Mouse (Mus musculus) layer of hippocampus, postnatal 36 days (tissue): ENCODE data around the gene Mb. TPM values are rescaled to one million over a fixed set of nuclear protein-coding genes. Genes with fewer than 3 reads are reported as not detected.

Experiments
- DNase-seq, 2 experiments: peaks; one replicate each; pipeline ENCODE4 v3.0.0; 2022
- total RNA-seq, 2 experiments: library from RNA; stranded (reverse); gene quantifications; 2 replicates each; pipeline ENCODE4 v1.2.3; 2021

The Mb gene
- under 1 TPM in 1 of 2 experiments, not detected in 1; 0.37 TPM for total RNA-seq

DNA sequence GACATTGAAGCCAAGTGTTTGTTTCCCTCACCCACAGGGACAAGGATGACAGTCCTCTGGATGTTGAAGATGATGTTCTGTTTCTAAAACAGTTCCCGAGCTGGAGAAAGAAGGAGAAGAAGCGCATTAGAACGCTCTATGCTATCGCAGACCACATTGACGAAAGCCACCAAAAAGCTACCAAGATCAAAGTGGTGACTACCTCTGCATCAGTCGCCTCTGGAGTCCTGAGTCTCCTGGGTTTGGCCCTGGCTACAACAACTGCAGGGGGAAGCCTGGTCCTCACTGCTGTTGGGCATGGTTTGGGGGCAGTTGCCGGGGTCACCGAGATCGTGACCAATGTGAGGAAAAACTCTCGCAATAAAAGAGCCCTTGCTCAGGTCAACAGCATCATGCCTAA is at the start of gene Mb:
Gene Mb (minus strand): TSS at position 101 of the 400 bp plus-strand sequence.
- no peak for DNase-seq

DNA sequence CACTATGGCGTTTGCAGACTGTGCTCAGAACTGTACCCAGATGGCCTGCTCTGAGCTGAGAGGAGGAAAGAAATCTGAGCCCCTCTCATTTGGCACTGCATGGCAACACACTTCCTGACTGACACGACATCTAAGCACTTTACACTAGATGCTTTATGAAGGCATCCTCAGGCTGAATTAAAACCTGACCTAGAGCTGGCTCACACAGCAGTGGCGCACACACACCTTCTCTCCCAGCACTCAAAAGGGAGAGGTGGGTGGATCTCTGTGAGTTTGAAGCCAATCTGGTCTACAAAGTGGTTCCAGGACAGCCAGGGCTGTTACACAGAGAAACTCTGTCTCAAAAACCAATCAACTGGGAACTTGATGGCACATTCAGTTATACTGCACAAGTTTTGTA is 49.3 kb upstream of the Mb start:
- no peak for DNase-seq

DNA sequence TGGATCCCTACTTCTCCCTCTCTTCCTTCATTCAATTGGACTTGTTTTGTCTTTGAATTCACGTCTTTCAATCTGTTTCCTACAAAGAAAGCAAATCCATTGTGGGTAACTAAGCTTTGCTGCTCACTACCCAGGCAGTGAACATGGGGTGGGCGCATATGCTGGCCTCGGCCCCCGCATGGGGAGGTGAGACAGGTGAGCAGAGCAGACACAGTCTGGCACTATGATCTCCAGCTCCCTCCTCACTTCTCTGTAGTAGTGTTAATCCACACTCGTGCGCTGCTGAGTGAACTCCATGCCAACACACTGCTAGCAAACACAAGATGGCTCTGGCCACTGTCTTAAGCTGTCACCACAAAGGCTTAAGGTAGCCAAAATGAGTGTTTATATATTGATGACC is 46.9 kb upstream of the Mb start:
- DNase-seq, result no peak

DNA sequence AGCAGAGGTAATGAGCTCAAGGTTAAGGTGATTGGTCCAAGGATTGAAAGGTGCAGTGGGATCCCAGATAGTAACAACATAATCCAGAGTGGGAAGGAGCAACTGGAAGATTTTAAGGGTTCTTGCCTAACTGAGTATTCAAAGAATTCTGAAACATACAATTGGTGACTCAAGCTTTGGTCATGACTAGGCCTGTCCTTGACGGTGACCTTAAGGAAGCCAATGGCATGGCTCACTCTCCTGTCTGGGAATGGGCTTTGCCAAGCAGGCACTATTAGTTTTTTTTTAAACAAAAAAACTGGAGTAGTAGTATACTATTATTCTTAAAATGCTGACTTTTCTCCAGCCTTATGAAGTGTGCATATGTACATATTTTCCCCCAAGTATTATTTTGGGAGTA is 44.7 kb upstream of the Mb start:
- DNase-seq, result no peak

DNA sequence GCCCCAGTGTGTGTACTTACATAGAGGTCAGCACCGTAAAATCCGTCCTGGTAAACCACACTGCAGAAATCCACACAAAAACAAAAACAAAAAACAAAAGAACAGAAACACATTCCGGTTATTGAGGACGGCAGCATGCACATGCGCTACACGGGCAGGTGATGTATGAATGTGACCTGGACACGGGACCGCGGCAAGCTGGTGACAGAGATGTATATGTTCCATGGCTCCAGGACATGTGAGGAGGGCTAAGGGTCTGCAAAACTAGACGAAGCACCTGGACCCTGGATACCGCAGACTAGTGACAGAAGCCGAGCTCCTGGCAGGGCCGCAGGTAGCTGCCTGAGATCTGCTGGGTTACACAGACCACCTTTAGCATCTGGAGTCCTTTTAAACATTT is 44.0 kb upstream of the Mb start:
- DNase-seq, result no peak

DNA sequence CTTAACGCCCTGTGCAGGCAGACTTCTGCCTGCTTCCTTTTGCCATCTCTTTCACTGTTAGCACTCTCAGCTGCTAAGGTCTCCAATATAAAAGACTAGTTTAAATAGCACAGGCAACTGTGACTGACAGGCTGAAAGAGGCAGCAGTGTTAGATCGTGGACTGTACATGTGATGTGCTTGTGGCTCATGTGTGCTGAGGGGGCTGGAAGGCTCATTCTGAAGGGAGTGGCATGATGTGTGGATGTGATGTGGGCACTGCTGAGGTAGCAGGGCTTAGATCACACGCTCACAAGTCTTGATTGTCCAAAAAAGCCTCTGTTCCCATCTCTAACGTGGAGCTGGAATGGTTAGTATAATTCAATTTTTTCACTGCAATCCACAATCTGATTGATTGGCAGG is 40.9 kb upstream of the Mb start:
- no peak for DNase-seq

DNA sequence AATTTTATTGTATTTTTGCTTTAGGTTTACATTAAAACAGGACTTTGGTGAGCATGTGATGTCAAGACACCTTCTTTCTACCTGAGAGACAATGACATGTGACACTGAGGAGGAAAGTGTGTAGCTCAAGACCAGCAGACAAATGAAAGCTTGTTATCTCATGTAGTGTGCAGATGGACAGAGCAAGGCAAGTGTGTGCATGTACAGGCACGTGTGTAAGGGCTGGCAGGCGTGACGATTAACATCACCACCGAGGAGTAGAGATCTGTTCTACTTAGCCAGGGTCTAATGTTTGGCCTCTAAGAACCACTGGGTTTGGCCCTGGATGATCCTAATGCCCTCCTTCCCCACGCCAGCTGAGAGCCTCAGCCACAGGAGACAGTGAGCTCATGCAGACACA is 40.1 kb upstream of the Mb start:
- no peak for DNase-seq

DNA sequence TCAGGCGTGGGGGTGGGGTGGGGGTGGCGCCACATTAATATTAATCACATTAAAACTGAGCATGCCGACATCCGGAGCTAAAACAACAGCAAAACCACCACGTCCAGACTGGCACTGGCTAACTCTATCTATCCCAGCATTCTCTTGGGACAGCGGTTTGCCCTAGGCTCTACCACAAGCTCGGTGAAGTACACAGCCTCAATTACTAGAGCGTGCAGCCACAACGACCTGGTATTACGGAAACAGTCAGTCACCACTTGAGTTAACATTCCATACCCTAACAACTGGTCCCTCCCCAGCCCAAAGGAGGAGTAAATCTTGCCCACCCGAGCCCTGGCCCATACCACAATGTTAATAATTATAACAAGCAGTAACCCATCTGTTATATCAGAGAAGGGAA is 38.8 kb upstream of the Mb start:
- DNase-seq, result no peak

DNA sequence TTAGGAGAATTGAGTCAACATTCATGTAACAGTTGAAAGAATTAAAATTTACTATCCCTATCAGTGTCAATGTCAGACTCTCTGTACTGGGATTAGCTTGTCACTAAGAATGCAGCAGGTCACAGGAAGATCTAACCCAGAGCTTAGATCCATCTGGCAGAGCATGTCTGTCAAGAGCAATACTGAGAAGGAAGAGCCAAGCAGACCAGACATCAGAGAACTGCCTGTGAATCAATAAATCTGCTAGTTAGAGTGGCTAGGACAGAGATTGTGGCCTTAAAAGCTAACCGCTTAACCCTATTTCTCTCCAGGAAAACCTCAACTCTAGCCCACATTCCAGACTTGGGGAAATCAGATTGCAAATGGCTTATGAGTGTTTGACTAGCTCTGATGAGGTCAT is 36.0 kb upstream of the Mb start:
- no peak for DNase-seq

DNA sequence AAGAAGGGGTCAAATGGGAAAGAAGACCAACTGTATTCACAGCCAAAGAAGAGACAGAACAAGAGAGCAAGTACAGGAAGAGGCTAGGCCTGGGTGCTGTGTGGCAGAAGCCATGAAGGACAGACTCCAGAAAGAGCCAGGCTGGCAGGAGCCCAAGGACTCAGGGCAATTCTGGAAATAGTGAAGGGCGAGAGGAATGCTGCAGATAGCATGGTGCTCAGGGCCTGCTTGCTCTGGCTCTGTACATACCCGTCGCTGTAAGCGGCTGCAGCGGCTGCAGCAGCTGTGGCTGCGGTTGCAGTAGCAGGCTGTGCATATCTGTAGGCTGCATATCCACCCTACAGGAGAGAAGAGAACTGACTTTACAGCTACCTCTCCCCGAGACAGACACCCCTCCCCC is 35.3 kb upstream of the Mb start:
- DNase-seq, result no peak

DNA sequence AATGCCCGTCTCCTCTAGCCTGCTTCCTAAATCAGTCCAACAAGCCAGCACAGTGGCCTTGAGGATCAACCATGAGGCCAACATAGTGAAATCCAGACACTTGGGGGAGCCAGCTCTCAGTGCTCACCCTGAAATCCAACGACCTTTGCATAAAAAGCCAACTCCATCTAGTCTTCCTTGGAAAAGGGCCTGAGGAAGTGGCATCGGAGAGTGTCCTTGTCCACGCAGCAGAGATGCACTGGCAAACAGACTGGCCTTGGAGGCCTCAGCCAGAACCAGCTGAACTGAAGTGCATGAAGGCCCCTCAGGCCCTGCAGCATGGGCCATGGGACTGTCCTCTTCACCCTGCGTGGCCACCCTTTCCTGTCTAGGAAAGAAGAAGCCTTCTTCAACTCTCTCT is 31.0 kb upstream of the Mb start:
- no peak for DNase-seq

DNA sequence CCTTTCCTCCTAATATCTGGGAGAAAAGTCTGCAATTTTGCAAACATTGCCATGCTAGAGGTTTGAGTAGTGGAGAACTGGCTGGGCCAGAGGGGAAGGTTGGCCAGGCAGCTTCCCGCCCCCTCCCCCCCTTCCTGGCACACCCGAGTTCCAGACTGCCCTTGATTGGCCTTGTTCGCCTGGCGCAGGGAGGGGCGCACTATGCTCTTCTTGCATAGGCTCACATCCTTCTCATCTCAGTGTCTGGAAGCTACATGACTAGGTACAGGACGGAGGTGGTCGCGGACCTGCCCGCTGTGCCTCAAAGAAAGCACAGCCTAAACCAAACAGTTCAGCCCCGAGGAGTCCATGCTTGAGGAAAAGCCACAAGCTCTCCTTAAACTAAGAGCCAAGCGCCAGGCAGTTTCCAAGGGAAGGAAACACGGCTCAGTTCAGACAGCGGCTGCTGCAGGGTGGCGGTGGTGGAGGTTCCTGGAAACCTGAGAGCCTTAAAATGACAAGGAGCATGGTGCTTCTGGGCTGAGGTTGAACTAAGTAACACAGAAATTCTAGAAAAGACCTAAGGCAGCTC is 30.3 kb upstream of the Mb start:
- DNase-seq, result no peak

DNA sequence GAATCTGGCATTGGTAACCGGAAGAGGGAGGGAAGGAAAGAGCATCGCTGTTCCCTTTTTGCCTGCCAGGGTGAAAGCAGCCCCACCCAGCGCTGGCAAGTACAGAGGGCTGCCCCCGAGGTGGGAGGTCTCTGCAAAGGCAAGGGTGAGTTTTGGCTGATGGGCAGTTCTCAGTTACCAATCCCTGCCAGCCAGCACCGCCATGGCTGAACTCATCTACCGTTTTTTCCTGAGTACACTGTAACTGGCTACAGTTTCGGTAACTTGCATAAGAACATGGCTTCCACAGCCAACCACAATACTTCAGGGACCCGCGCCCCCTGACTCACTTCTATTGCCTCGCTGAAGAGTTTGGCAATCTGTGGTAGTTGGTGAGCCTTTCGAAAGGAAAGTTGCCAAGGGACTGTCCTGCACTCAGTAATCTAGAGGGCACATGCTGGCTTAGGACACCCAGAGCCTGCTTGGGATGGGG is 29.5 kb upstream of the Mb start:
- DNase-seq, result no peak

DNA sequence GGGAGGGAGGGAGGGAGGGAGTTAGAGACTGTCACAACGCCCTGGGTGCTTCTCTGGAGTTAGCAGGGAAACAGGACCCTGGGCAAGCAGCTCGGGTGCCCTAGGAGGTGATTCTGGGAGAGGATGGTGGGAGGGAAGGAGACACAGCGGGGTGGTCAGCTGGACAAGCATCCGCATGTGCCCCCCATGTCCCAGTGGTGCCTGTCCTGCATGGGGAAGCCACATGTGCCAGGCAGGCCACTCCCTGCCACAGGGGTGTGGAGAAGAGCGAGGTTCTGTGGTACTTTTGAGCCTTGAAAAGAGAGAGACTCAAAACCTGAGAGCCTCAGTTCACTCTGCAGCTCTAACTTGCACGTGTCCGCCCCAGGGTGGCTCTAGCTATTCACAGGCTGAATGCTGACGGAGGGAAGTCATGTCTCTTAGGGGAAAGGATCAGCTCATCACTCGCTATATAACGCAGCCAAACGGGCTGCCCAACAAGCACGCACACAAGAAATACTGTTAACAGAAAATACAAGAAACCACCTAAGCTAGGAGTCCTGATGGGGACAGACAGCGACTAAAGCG is 28.9 kb upstream of the Mb start:
- DNase-seq, result no peak

DNA sequence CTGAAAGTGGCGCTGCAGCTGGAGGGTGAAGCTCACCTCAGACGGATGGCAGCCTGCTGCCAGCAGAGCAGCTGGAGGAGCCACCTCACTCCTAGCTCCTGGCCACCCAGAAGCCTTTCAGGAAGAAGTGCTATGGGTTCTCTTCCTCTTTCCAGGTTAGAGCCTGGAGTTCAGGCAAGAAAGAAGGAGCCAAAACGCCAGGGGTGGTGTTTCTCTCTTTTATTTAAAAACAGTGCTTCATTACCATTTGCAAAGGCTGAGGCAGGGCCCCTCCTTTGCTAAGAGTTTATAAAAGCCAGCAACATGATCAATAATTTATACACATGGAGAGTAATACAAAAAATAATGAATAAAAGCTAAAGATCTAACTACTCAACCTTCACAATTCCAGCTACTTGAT is 28.3 kb upstream of the Mb start:
- no peak for DNase-seq

DNA sequence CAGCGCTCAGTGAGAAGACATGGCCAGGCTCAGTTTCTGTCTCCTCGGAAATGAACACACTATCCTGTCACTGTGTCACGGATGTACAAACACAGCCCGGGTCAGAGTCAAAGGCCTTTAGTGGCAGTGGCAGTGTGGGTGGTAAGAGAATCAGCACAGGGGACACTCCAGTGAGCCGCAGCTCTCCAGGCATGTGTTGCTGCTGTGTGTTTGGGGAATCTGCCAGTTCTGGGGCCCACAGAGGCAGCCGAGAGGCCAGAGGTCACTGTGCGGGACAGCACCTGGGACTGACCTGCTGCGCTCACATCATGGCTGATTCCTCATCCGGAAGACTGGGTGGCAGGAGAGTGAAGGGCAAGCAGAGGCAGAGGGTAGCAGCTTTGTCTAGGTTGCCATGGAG is 27.4 kb upstream of the Mb start:
- no peak for DNase-seq

DNA sequence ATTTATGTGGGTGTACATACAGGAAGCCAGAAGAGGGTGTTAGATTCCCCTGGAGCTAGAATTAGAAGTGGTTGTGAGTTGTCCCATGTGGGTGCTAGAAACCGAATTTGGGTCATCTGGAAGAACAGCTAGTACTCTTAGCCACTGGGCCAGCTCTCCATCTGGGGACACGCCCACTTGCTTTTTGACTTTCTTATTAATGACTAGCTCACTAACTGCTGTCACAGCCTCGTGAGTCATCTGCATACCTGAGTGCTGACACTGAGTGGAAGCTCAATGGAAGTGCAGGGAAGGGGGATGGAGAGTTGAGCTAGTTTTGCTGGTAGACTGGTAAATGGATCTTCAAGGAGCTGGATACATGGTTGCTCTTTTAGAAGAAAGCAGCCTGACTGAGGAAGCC is 26.1 kb upstream of the Mb start:
- DNase-seq, result no peak

DNA sequence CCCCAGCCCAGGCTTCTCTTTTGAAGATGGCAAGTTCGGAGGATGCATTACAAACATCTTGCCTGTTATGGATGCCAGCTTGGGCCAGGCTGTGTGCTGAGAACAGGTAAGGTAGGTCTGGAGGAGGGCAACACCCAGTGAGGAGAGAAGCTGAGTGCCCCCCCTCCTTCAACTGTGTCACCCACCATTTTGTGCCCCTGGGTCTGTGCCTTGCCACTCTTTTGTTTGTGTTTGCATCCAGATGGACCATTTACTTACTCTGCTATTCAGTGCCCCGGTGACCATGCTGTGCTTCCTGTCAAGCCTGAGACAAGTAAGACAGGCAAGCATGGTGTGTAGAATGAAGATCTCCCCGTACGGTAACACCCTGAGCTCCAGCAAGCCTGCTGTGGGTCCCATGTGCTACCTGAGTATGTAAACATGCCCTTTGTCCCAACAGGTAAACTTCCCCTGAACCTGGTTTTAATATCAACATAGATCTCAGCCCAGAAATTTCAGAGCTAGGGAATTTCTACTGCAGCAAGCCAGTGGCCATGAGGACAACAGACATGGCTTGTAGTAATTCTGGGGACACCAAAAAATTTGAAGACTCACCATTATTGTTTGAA is 22.2 kb upstream of the Mb start:
- no peak for DNase-seq

DNA sequence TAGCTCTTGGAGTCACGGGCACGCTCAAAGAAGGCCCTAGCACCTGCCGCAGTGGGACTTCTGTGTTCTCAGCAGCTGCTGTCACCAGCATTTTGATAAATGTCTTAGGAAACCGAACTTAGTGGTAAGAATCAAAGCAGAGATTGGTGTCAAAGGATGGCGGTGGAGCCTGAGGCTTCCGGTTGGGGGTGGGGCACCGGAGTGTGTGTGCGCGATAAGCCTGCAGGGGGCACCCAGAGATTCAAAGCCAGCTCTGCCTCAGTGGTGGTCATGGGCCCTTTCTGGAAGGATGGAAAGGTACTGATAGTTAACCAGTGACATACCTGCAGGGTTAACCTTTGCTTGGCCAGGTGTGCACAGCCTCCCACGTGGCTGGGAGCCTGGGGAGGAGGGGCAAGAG is 21.0 kb upstream of the Mb start:
- no peak for DNase-seq

DNA sequence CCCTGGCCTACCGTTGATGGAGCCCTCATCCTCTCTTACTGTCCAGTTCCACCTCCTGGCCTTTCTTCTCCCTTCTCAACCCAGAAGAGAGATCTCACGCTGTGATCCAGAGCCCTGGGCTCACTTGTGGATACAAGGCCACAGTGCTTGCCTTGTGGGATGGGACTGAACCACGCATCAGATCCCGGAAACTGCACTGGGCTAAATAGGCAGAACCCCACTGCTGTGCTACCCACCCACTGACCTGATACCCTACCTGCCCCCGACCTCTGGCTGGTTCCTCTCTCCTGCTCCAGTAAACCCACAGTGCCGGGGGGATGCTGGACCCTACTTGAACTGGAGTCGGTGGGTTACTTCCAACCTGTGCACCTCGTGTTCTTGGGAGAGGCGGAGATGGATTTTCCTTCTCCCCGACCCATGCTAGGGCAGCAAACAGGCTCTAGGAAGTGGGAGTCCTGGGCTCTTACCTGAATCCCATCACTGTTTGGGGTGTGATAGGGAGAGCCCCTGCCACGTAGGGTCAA is 20.3 kb upstream of the Mb start:
- no peak for DNase-seq

DNA sequence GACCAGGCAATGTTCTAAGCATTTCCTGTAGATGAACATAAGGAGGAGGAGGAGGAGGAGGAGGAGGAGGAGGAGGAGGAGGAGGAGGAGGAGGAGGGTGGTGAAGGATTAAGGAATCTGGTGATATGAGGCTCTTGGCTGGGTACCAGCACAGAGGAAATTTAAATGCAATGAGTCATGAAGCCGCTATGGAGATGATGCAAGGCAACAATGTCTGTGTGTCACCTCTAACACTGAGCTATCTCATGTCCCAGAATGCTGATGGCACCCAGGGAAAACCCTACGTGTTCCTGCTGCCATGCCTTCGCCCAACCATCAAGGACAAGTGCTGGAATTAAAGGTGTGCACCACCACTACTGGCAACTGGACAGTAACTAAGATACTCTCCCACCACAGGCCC is 18.5 kb upstream of the Mb start:
- no peak for DNase-seq

DNA sequence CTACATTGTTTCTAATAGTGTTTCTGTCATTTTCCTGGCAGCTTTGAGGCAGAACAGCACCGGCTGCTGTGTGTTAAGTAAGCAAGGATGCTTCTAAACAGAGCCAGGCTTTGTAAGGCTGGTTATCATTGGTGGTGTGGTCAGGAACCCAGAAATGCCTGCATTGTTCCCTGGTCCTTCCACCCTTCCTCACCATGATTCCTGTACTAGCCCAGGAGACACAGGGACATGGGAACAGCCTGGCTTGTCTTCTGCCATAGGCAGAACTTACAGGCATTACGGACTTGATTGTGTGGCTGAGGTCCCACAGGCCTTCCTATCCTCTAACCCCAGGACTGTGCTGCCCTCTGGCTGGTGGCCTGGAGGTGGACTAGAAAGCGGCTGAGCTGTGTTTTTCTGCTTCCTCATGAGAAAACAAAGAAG is 18.0 kb upstream of the Mb start:
- DNase-seq, result no peak

DNA sequence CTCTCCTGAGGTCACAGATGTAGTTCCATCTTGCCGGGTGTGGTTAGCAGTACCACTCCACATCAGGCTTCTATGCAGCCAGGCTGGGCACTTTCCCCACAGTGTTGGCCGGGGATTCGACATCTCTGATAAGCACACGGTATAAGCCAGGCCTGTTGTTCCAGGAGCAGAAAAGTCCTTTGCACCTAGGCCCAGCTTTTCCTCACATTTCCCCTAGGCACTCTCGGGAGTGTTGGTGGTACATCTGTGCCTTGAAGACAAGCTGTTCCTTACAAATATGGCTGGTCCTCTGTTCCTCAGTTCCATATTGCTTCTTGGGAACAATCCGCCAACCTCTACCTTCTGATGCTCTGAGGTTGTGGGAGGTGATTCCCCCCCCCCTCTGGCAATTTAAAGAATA is 15.8 kb upstream of the Mb start:
- no peak for DNase-seq

DNA sequence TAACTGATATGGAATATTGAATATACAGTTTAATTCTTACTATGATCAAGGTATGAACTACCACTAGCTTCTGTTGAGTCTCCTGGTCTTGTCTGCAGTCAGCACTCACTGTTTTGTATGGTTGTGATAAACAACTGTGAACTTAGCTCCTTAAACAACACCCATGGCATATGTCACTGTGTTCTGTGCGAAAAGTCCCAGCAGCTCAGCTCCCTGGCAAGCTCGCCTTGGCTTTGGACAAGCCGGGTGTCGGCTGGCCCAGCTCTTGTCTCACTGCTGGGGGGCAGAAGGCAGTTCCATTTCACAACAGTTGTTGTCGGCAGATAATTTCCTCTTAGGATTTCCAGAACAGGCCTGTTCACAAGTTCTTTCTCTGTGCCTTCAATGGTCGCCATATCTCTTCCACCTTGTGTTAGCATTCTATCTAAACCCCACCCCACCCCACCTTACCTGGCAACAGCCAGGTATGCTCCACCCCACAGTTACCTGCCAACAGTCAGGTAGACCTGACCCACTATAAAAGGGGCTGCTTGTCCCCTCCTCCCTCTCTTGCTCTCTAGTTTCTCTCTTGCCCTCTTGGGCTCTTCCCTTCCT is 14.9 kb upstream of the Mb start:
- no peak for DNase-seq
